Mouse (Mus musculus): Measurements from ENCODE around the gene Tmem9b. TPM values are rescaled to one million over a fixed set of nuclear protein-coding genes. Genes with fewer than 3 reads are reported as not detected.

Gene Tmem9b
- polyA plus RNA-seq, 1 experiment from 2014 or later: 95.7 TPM

DNA sequence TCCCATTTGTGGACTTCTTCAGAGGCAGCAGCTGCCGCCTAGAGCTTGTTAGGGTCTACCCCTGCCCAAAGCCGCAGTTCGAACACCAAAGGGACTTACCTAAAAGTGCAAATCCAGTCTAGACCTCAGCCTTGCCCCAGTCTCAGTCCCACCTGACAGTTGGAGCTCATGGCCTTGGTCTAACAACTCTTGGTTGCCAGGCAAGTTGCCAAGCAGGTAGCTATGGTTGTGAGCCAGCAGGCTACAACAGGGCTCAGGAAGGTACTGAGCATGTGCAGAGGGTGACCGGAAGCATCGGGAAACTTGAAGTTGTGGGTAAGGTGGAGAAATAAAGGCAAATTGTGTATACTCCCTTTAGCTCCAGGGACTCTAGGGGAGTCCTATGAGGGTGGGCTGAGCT lies 29.0 kb downstream of the Tmem9b start, which contains the start of gene BC051019:
Gene BC051019 (minus strand): TSS at position 154 of the 400 bp plus-strand sequence.
- H3K9ac ChIP-seq (ENCODE audit: low read depth, low read length): no peak within 1 kb of the TSS
- no peak within 1 kb of the TSS for H3K4me3 ChIP-seq (replicated peaks; ENCODE audit: low read depth, low read length)
- ATAC-seq (replicated peaks; ENCODE audit: low FRiP score, low read depth) (no peak), DNase-seq (ENCODE audit: low spot score) (no peak)
- H3K27ac ChIP-seq: no peak within 1 kb of the TSS
- 88% methylated on average over 5 of the region's 5 CpGs for WGBS
- no peaks in the 10 kb centered on the region for H3K4me1 ChIP-seq (replicated peaks; ENCODE audit: insufficient read depth, low read length)
- H3K9me3 ChIP-seq (replicated peaks; ENCODE audit: low read length): no peaks in the 10 kb centered on the region
- H3K4me2 ChIP-seq (ENCODE audit: low read length): no peak within 1 kb of the TSS
- no peak for TF ChIP-seq CTCF (IDR thresholded peaks at IDR 0.05; ENCODE audit: low read depth)
- no peaks in the 10 kb centered on the region for H3K27me3 ChIP-seq (ENCODE audit: insufficient read depth, low read length)
- no peaks in the 10 kb centered on the region for H3K36me3 ChIP-seq (ENCODE audit: insufficient read depth, low read length)

DNA sequence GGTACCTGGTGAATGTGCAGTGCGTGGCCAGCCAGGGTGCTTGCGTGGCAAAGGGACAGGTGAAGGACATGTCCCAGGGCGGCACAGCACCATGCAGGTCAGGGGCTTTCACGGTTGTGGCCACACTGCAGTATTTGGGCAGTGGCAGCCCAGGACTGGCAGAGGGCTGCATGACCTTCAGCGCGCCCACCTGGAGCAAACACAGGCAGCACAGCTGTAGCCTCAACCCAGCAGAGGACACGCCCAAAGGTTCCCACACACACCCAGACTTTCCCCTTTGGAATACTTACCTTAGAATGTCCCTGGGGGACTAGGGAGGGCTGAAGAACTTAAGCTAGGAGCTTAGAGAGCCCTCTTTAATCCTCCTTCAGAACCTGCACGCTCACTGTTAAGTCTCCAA lies 29.6 kb downstream of the Tmem9b start:
- 94% methylated on average over 8 of the region's 8 CpGs for WGBS
- no peaks in the 10 kb centered on the region for H3K4me1 ChIP-seq (replicated peaks; ENCODE audit: insufficient read depth, low read length)
- DNase-seq (ENCODE audit: low spot score) (no peak), ATAC-seq (replicated peaks; ENCODE audit: low FRiP score, low read depth) (no peak)
- no peak for TF ChIP-seq CTCF (IDR thresholded peaks at IDR 0.05; ENCODE audit: low read depth)
- H3K36me3 ChIP-seq (ENCODE audit: insufficient read depth, low read length): no peaks in the 10 kb centered on the region
- no peak overlapping the region for H3K9ac ChIP-seq (ENCODE audit: low read depth, low read length)
- no peaks in the 10 kb centered on the region for H3K9me3 ChIP-seq (replicated peaks; ENCODE audit: low read length)
- no peak overlapping the region for H3K4me2 ChIP-seq (ENCODE audit: low read length)
- H3K27me3 ChIP-seq (ENCODE audit: insufficient read depth, low read length): no peaks in the 10 kb centered on the region
- no peak overlapping the region for H3K4me3 ChIP-seq (replicated peaks; ENCODE audit: low read depth, low read length)
- H3K27ac ChIP-seq: no peak overlapping the region

DNA sequence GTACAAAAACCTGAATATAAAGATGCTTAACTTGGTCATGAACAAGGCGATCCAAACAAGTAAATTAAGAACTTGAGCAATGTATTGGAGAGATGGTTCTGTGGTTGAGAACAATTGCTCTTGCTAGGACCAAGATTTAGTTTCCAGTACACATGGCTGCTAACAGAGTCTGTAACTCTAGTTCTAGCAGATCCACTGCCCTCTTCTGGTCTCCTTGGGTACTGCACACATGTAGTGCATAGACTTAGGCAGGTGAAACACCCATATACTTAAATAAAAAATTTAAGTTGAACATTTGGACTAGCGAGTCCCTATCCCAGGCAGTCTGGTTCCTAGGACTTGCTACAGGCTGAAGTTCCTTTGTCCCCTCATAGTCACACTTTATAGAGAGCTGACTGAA lies 30.1 kb downstream of the Tmem9b start:
- ATAC-seq (replicated peaks; ENCODE audit: low FRiP score, low read depth) (no peak), DNase-seq (ENCODE audit: low spot score) (no peak)
- Histone ChIP-seq H3K9ac (ENCODE audit: low read depth, low read length) (no peak overlapping the region), H3K4me2 (ENCODE audit: low read length) (no peak overlapping the region), H3K9me3 (replicated peaks; ENCODE audit: low read length) (no peaks in the 10 kb centered on the region), H3K27ac (no peak overlapping the region), H3K4me3 (replicated peaks; ENCODE audit: low read depth, low read length) (no peak overlapping the region), H3K36me3 (ENCODE audit: insufficient read depth, low read length) (no peaks in the 10 kb centered on the region), H3K27me3 (ENCODE audit: insufficient read depth, low read length) (no peaks in the 10 kb centered on the region), H3K4me1 (replicated peaks; ENCODE audit: insufficient read depth, low read length) (no peaks in the 10 kb centered on the region)
- 94% methylated on average over 2 of the region's 2 CpGs for WGBS
- peak; percentile 31; the same call in 1 of the 2 replicates for TF ChIP-seq CTCF (IDR thresholded peaks at IDR 0.05; ENCODE audit: low read depth)

DNA sequence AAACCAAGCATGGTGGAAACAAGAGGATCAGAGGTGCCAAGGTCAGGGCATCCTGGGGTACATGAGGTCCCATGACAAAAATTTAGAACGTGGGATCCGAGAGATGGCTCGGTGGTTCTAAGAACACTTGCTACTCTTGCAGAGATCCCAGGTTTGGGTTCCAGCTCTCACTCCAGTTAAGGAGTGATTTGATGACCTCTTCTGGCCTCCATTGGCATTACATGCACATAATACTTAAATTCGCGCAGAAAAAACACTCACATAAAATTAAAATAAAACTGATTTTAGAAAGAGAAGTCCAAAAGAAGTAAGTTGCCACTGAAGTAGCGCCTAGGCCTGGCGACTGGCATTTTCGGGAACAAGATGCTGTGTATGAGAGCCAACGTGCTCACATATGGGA lies 33.4 kb downstream of the Tmem9b start:
- DNase-seq (ENCODE audit: low spot score): peak; percentile 63
- Histone ChIP-seq H3K27ac (no peak overlapping the region), H3K9ac (ENCODE audit: low read depth, low read length) (no peak overlapping the region), H3K4me3 (replicated peaks; ENCODE audit: low read depth, low read length) (no peak overlapping the region), H3K27me3 (ENCODE audit: insufficient read depth, low read length) (no peaks in the 10 kb centered on the region), H3K4me2 (ENCODE audit: low read length) (no peak overlapping the region), H3K36me3 (ENCODE audit: insufficient read depth, low read length) (no peaks in the 10 kb centered on the region), H3K4me1 (replicated peaks; ENCODE audit: insufficient read depth, low read length) (no peaks in the 10 kb centered on the region), H3K9me3 (replicated peaks; ENCODE audit: low read length) (no peaks in the 10 kb centered on the region)
- TF ChIP-seq CTCF (IDR thresholded peaks at IDR 0.05; ENCODE audit: low read depth): peak; percentile 67
- WGBS: 60% methylated on average over 9 of the region's 9 CpGs
- ATAC-seq (replicated peaks; ENCODE audit: low FRiP score, low read depth): no peak

DNA sequence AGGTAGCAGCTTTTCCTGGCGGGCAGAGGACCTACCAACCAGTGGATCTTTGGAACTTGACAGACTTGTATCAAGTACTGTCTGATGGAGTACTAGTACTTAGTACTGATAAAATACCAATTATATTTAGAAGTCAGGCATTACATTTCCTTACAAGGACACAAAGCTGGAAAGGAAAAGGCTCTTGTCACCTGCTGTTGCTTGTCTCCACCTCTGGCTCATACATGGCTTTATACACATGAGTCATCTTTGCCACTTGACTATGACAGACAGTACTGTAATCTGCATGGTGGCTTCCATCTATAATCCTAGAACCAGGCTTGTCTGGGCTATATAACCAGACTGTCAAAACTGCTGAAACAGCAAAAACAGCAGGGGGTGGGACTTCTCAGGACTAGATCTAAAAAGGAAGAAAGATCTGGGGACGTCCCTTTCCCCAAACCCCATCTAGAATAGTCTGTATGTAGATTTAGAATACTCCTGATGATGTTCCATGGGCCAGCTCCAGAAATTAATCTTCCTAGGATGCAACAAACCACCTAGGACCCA lies 39.2 kb downstream of the Tmem9b start:
- TF ChIP-seq CTCF (IDR thresholded peaks at IDR 0.05; ENCODE audit: low read depth): no peak
- 0 out of 2 replicates have a peak, but pooled peaks cover 12% of the 10 kb centered on the region for H3K36me3 ChIP-seq (ENCODE audit: insufficient read depth, low read length)
- no peak overlapping the region for H3K9ac ChIP-seq (ENCODE audit: low read depth, low read length)
- no peaks in the 10 kb centered on the region for H3K27me3 ChIP-seq (ENCODE audit: insufficient read depth, low read length)
- ATAC-seq (replicated peaks; ENCODE audit: low FRiP score, low read depth): no peak
- no peak overlapping the region for H3K4me2 ChIP-seq (ENCODE audit: low read length)
- H3K27ac ChIP-seq: no peak overlapping the region
- no peaks in the 10 kb centered on the region for H3K9me3 ChIP-seq (replicated peaks; ENCODE audit: low read length)
- DNase-seq (ENCODE audit: low spot score): no peak
- no peak overlapping the region for H3K4me3 ChIP-seq (replicated peaks; ENCODE audit: low read depth, low read length)
- 92% methylated on average over 2 of the region's 2 CpGs for WGBS
- no peaks in the 10 kb centered on the region for H3K4me1 ChIP-seq (replicated peaks; ENCODE audit: insufficient read depth, low read length)

DNA sequence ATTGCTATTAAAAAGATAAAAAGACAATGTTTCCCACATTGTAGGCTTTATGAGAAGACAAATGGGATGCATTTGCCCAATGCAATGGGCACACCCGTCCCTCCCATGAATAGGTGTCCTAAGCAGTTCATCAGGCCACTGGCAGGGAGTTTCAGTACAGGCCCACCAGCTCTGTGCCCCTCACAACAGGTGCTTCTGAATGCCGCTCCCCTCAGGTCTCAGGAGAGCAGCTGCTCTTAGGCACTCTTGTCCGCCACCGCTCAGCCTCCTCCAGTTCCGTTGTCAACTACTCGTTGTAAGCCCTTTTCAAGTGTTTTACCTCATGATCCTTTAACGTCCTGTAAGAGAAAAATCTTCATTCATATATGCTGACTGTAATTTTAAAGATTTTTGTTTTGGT lies 40.5 kb downstream of the Tmem9b start:
- H3K4me1 ChIP-seq (replicated peaks; ENCODE audit: insufficient read depth, low read length): no peaks in the 10 kb centered on the region
- 80% methylated on average over 7 of the region's 7 CpGs for WGBS
- 0 out of 2 replicates have a peak, but pooled peaks cover 12% of the 10 kb centered on the region for H3K36me3 ChIP-seq (ENCODE audit: insufficient read depth, low read length)
- no peak overlapping the region for H3K4me3 ChIP-seq (replicated peaks; ENCODE audit: low read depth, low read length)
- no peak overlapping the region for H3K4me2 ChIP-seq (ENCODE audit: low read length)
- no peak for ATAC-seq (replicated peaks; ENCODE audit: low FRiP score, low read depth)
- no peak overlapping the region for H3K27ac ChIP-seq
- no peak for TF ChIP-seq CTCF (IDR thresholded peaks at IDR 0.05; ENCODE audit: low read depth)
- H3K27me3 ChIP-seq (ENCODE audit: insufficient read depth, low read length): no peaks in the 10 kb centered on the region
- no peaks in the 10 kb centered on the region for H3K9me3 ChIP-seq (replicated peaks; ENCODE audit: low read length)
- no peak overlapping the region for H3K9ac ChIP-seq (ENCODE audit: low read depth, low read length)
- no peak for DNase-seq (ENCODE audit: low spot score)

DNA sequence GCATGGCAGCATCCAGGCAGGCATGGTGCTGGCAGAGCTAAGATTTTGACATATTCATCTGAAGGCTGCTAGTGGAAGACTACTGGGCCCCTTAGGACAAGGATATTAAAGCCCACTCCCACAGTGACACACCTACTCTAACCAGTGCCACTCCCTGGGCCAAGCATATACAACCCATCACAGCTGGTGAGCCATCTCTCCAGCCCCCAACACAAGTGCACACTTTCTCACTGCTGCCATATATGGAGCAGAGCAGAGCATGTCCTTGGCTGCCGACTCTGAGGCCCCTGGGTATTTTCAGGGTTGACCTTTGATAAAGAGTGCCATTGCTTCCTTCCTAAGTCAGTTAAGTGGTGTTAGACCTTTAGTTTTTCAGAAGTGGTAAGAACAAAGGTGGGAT lies 42.6 kb downstream of the Tmem9b start:
- DNase-seq (ENCODE audit: low spot score): no peak

More for the DNA sequence above, 42.6 kb downstream of the Tmem9b start:
- no peak for ATAC-seq (replicated peaks; ENCODE audit: low FRiP score, low read depth)
- no peak for TF ChIP-seq CTCF (IDR thresholded peaks at IDR 0.05; ENCODE audit: low read depth)
- Histone ChIP-seq H3K9me3 (replicated peaks; ENCODE audit: low read length) (no peaks in the 10 kb centered on the region), H3K36me3 (ENCODE audit: insufficient read depth, low read length) (0 out of 2 replicates have a peak, but pooled peaks cover 12% of the 10 kb centered on the region), H3K9ac (ENCODE audit: low read depth, low read length) (no peak overlapping the region; the same call in 1 of the 2 replicates), H3K4me1 (replicated peaks; ENCODE audit: insufficient read depth, low read length) (no peaks in the 10 kb centered on the region), H3K27me3 (ENCODE audit: insufficient read depth, low read length) (no peaks in the 10 kb centered on the region), H3K4me3 (replicated peaks; ENCODE audit: low read depth, low read length) (no peak overlapping the region), H3K27ac (peak overlapping the region; percentile 42; the same call in 1 of the 2 replicates), H3K4me2 (ENCODE audit: low read length) (no peak overlapping the region)
- 47% methylated on average over 1 of the region's 1 CpGs for WGBS

Measured in kidney, postnatal 0 days (tissue).